Mouse (Mus musculus): ENCODE measurements around the gene Fibcd1.

Gene Fibcd1

DNA sequence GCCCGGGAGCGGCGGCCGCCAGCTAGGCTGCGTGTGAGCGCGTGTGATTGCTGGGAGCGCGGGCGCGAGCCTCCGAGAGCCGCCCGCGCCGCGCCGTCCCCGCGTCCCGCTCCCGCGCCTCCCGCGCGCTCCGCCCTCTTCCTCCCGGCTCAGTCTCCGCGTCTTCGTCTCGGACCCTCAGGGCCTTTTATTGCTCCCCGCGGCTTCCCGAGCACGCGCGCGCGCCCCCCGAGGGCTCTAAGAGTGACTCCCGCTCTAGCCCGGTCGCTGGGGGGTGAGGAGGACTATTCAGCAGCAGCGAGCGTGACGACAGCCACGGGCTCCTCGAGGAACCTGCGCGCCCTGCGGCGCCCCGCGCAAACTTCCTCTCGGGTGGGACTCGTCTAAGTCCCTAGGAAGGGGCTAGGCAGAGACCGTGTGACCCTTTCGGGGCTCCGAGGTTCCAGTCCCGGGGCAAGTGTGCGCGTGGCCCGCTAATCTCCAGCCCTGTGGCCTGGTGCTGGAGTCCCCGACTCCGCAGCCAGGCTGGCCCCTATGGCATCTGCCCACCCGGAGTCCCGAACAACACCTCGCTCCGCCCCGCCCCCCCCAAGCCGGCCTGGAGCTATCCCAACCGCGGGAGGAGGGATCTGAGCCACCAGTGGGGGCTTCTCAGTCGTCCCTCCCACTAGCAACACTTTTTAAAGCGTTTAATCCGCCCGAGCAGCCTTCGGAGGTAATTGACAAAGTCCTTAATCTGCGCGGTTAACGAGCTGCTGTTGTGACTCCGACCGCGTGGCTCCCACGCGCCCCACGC lies at the start of gene Fibcd1:
Gene Fibcd1 (minus strand): TSS at position 110 of the 796 bp plus-strand sequence.
- no peak for DNase-seq (ENCODE audit: low read depth)

GRCm38 (mm10) chr2:31894221-31894870 lies 48.5 kb upstream of the Fibcd1 start:
- peak; percentile 55 for DNase-seq (ENCODE audit: low read depth)

DNA sequence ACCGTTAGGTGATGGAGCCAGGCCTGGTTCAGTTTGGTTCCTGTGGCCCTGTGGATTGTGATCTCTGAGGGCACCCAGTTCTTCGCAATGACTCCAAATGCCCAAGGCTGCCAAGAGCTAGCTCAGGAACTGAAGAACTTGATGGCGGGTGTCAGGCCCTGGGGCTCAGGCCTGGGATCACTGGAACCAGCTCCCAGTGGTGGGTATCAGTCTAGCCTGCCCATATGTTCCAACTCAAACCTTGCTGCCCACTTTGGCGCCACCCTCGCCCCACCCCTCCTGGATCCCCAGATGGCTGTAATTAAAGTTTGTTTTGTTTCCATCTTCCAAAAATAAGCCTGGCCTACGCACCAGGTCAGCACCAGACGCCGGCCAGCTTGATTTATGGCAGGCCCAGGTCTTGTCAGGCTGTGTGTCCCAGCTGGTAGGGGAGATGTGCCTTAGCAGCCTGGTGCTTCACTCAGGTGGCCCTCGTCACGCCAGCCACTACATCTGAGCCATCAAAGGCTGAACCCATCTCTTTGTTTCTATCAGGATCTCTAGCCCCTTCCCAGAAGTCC lies 47.4 kb upstream of the Fibcd1 start:
- DNase-seq (ENCODE audit: low read depth), result peak; percentile 29

DNA sequence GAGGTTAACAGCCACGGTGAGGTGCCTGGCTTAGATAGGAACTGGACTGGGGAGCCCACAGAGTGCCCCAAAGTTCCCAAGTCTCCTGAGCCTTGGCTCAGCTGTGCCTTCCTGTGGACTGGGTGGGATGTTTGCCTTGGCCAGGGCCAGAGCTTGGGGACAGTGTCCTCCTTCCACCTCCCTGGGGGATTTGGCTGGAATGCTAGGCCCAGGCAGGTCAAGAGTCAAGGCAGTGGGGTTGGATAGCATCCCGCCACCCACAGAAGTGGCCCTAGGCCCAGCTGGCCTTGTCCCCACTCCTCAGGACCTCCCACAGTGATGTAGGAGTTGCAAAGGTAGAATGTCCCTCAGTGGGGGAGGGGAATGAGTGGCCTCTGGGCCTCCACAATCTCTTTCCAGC lies 45.4 kb upstream of the Fibcd1 start:
- DNase-seq (ENCODE audit: low read depth), result no peak

DNA sequence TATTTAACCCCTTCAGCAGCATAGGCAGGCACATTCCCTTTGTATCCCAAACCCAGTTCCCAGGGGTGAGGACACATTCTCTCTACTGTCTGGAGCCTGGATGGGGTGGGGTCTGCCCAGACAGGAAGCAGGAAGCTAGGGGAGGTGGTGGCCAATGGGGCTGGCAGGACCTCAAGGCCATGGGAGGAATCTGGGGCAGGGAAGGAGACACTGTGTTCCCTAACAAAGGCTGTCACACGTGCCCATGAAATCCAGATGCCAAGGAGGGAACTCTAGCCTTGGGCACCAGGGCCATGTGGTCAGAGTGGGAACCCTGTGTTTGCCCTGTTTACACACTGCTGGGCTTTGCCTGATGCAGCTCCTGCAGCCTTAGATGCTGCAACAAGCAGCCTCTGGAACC lies 43.1 kb upstream of the Fibcd1 start:
- DNase-seq (ENCODE audit: low read depth), result no peak

- no peak for DNase-seq (ENCODE audit: low read depth)
These were observed 41.2 kb upstream of the Fibcd1 start, which contains the start of gene Lamc3 for GRCm38 (mm10) chr2:31887030-31887429. Gene Lamc3 (plus strand): TSS chr2:31887291.

DNA sequence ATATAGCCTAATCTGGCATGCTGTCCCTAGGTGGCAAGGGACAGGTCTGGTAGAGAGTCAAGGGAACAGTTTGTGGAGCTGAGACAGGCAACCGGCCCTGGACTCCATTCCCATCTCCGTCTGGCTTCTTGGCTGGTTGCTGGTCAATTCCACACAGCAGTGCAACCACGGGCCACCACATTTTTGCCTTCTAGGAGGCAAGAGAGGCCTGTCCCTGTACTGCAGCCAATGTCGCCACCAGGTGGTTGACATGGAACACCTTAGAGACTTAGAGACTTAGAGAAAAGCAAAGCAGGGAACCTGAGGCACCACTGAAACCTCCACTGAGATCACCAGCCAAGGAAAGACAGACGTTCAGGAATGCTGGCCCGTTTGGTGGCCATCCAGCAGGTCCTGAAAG lies 39.0 kb upstream of the Fibcd1 start:
- peak; percentile 60 for DNase-seq (ENCODE audit: low read depth)

GRCm38 (mm10) chr2:31883061-31883460 lies 37.3 kb upstream of the Fibcd1 start:
- DNase-seq (ENCODE audit: low read depth), result no peak

- DNase-seq (ENCODE audit: low read depth), result no peak
These were observed 35.1 kb upstream of the Fibcd1 start for GRCm38 (mm10) chr2:31880868-31881267.

- DNase-seq (ENCODE audit: low read depth), result no peak
These were observed 32.8 kb upstream of the Fibcd1 start for GRCm38 (mm10) chr2:31878610-31879009.

GRCm38 (mm10) chr2:31876446-31876845 lies 30.6 kb upstream of the Fibcd1 start:
- no peak for DNase-seq (ENCODE audit: low read depth)

GRCm38 (mm10) chr2:31874290-31874855 lies 28.6 kb upstream of the Fibcd1 start:
- DNase-seq (ENCODE audit: low read depth), result no peak

GRCm38 (mm10) chr2:31870683-31871082 lies 24.9 kb upstream of the Fibcd1 start:
- no peak for DNase-seq (ENCODE audit: low read depth)

- no peak for DNase-seq (ENCODE audit: low read depth)
These were observed 23.9 kb upstream of the Fibcd1 start for GRCm38 (mm10) chr2:31869692-31870091.

- no peak for DNase-seq (ENCODE audit: low read depth)
These were observed 22.8 kb upstream of the Fibcd1 start for GRCm38 (mm10) chr2:31868538-31869164.

- DNase-seq (ENCODE audit: low read depth), result no peak
These were observed 22.1 kb upstream of the Fibcd1 start for GRCm38 (mm10) chr2:31867773-31868537.

DNA sequence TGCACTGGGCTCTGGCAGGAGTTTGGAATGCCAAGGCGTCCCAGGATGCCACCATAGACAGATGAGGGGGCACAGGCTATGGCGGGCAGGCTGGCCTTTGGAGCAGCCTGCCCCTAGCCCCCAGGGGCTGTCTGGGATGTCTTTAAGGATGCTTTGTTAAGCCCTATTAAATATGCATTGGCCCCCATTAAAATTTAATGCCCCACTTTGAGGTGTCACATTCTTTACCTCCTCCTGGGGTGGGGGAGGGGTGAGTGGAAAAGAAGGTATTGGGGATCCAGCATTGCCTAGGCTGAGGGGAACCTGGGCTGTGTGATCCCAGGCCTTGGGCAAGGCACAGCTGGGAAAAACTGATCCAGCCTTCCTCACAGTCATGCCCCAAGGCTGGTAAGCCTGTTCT lies 20.0 kb upstream of the Fibcd1 start:
- DNase-seq (ENCODE audit: low read depth), result no peak

DNA sequence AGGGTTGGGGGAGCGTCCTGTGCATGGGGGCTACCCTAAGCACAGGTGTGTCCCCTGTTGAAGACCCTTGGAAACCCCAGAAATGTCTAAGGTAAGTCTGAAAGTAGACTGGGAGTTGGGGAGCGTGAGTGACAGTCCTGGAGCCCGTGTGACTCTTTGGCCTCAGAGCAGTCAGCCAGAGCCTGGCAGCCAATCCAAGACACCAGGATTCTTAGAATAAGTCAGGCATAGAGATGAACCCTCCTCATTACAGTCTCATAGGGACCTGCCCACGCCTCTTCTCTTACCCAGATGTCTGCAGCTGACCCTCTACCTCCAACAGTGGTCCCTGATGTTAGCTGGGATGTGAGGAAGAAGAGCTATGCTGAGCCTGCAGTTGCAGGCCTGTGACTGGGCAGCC lies 19.5 kb upstream of the Fibcd1 start:
- no peak for DNase-seq (ENCODE audit: low read depth)

- DNase-seq (ENCODE audit: low read depth), result no peak
These were observed 19.1 kb upstream of the Fibcd1 start for GRCm38 (mm10) chr2:31864891-31865290.

DNA sequence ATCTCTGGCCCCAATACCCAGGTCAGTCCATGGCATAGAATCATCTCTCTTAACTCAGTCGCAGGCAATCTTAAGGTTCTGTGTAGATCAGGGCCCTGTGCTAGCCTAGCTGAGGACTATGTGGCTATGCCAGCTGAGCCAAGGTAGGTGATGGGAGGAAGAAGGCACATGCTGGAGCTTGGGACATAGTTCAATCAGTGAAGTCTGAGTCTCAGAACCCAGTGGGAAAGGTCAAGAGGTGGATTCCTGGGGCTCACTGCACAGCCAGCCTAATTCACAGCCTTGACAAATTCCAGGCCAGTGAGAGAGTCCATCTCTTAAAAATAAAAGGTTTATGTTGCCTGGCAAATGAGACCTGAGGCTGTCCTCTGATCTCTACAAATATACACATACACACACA lies 18.0 kb upstream of the Fibcd1 start:
- DNase-seq (ENCODE audit: low read depth), result no peak

- DNase-seq (ENCODE audit: low read depth), result no peak
These were observed 17.1 kb upstream of the Fibcd1 start for GRCm38 (mm10) chr2:31862919-31863318.

DNA sequence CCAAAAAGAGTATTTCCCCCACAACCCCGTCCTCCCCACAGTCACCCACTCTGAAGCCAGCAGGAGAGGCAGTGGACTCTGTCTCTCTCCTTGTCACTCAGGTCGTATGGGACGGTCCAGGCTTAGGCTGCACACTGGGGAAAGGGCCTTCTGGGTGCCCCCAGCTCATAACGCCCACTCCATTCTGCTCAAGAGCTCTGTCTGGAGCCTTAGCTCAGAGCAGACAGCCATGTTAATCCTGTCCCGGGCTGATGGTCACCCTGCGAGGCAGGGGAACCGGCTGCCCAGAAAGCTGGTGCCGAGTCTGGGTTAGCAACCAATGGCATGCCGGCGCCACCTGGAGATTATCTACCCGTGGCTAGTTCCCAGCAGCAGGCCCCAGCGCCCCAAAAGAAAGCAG lies 12.7 kb upstream of the Fibcd1 start:
- DNase-seq (ENCODE audit: low read depth), result no peak
